Mouse (Mus musculus) urinary bladder, postnatal 36 days (tissue): ENCODE data around the gene Fyb2.

Experiments used
- DNase-seq, 2 experiments: peaks; one replicate each; pipeline ENCODE4 v3.0.0; 2022; ENCODE audit warnings: low spot score in 2 of 2, mixed read lengths in 1 of 2

Gene Fyb2

GRCm38 (mm10) chr4:104913291-104914129, at the start of gene Fyb2:
Gene Fyb2 (plus strand): TSS chr4:104913456.
- peak in 1 of 2 experiments; percentile 14 for DNase-seq

GRCm38 (mm10) chr4:104864397-104864796, 48.9 kb upstream of the Fyb2 start:
- no peak for DNase-seq

DNA sequence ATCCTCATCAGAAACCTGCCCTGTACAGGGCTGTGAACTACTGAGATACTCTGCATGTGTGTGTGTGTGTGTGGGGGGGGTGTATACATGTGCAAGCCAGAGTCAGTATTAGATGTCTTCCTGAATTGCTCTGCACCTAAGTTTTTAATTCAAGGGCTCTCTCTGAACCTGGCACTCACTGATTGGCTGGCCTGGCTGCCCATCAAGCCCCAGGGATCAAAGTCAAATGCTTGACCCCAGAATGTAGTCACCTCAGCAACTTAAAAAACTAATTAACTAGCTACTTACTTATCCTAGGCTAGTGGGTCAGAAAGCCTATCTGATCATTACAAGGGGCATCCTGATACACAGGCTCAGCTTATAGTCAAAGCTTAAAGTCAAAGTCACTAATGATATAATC, 43.7 kb upstream of the Fyb2 start:
- DNase-seq, result no peak

- DNase-seq, result no peak
Measured at GRCm38 (mm10) chr4:104870196-104870595, 43.1 kb upstream of the Fyb2 start.

GRCm38 (mm10) chr4:104875832-104876231, 37.4 kb upstream of the Fyb2 start:
- DNase-seq, result no peak

DNA sequence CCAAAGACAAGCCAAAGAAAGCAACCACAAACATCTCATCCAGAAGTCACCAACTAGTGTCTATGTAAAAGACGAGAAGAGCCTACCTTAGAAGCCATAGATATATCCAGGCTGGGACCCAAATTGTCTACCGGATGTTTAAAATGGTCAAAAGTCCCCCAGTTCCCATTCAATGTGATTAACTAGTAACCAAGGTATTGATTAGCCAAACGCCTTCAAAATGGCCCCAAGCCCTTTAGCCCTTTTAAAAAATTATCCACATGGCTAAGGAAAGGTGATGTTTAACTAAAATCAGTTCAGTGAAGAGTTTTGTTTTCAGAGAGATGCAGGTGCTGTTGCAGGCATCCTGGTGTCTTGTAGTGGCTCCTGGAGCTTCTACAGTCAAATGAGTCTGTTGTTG, 36.9 kb upstream of the Fyb2 start, which contains the start of gene C8a:
C8a (minus strand) TSS at position 76 of the 400 bp plus-strand sequence.
- no peak for DNase-seq

DNA sequence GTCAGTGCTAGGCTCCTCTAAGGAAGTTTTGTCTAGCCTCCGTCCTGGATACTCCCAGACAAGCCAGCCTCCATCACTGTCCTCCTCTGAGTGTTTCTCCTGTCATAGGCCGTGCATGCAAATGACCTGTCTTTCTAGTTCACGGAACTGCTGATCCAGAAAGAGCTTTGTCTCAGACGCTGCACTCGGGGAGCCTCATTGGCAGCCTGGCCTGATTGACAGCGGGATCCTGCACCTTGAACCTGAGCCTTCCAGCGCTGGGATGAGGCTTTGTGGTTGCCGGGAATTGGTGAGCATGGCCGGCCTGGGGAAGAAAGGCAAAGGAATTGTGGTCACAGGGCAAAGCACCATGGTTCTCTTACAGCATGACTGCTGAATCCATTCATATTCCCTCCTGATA, 25.8 kb upstream of the Fyb2 start:
- no peak for DNase-seq

DNA sequence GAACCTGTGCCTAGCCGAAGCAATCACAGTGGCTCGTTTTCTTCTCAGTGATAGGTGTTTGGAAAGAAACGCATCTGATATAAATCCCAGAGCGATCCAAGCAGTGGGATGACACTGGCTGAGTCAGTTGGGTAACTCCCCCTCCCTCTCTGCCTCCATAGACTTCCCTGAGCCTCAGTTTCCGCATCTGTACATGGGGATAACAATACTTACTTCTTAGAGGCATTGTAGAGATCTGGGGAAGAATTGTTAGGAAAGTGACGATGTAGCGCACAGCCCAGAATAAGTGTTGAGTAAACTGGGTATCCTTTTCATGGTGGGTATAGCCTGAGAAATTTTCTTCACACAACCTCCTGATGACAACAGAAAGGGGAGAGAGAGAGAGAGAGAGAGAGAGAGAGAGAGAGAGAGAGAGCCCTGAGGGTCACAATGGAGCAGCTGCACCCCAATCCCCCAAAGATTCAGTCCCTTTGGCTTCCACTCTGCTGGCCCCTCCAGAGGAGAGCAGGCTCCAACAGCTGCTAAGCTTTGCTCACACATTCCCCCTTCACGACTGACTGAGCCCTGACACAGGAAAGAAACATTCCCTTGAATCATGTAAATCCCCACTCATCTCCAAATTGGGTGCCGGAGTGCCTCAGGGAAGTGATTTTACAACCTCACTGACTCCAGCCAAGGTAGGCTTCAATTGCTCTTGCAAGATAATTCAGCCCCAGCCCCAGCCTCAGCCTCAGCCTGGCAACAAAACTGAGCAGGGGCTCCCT, 24.6 kb upstream of the Fyb2 start:
- no peak for DNase-seq

DNA sequence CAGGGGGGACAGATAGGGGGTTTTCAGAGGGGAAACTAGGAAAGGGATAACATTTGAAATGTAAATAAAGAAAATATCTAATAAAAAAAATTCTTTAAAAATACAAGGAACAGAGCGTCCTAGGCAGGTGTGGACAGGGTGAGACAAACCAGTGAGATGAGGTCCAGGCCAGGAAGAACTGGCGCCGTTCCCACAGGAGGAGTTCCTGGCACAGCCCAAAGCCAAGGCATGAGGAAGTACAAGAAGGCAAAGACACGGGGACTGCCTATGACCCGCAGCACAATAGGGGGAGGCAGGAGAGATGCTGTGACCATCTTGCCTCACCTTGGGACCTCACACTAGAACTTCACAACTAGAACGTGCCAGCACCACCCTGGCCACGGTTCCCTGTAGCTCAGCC, 21.5 kb upstream of the Fyb2 start:
- peak in 1 of 2 experiments; percentile 29 for DNase-seq

DNA sequence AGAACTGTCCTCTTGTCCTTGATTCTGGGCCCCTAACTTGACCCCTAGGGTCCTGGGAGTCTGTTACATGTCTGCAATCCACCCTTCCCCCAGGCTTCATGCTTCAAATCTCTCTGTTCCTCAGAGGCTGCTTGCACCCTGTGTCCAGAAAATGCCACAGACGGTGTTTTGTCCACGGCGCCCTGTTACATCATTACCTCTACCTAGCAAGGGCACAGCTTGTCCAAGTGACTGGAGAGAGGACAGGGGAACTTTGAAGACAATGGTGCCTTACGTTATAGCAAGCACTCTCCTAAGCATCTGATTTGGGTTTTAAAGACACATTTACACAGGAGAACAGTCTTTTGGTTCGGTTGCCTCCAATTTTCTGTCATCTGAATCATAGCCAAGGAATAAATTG, 19.7 kb upstream of the Fyb2 start:
- DNase-seq, result no peak

GRCm38 (mm10) chr4:104894004-104894734, 19.1 kb upstream of the Fyb2 start:
- peak in 1 of 2 experiments; percentile 48 for DNase-seq

DNA sequence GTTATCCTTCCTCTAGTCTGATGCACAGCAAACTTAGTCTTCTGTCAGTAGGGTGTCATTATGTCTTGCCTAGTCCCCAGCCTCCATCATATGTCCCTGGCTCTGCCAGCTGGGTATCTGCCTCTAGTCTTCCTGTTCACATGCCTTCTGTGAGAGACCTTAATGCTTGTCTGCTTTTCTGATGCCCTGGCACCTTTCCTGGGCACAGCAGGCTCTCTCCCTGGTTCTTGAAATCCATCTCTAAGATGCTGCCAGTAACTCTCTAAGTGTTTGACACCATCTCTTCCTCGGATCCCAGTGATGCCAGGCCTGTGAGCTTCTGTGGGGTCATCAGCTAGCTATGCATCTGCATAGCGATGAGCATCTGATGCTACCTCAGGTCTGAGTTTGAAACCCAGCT, 10.4 kb upstream of the Fyb2 start:
- DNase-seq, result no peak

- no peak for DNase-seq
Measured at GRCm38 (mm10) chr4:104905049-104905448, 8.2 kb upstream of the Fyb2 start.

DNA sequence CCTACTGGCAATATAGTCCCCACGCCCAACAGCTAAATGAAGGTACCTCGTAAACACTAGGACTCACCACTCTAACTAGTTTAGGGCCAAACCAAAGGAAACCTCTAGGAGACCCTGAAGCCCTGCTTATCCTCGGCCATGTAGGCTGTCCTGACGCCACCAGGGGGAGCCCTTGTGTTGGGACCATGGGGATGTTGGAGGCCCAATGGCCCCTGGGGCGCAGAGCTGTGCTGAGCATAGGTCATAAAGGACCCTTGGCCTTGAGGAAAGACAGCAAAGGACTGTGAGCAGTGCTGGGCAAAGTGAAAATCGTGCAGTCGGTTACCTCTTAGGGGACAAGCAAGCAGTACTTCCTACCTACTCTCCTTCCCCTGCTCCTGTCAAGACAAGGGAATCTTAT, 1.6 kb upstream of the Fyb2 start:
- peak; percentile 64 to 72 for DNase-seq

DNA sequence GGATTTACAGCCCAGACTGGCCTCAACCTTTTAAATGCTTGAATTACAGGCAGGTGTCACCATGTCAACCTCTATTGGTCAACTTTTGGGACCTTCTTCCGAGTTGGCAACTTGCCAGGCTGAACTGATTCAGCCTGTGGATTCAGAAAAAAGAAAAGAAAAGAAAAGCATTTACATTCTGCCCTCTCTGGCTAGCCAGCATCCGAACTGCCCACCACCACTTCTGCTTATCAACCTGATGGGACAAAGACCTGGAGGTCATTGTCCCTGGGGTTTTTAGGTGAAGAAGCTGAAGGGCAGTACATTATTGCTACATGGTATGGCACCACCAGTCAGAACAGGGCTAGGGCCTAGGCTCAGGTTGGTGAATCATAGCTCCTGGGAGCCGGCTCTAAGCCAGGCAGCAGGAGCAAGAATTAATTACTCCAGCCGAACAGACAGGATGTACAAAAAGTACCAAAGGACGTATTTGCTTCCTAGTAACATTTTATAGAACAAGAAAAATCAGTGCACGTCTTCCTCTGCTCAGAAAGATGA, 1.5 kb downstream of the Fyb2 start:
- DNase-seq, result peak in 1 of 2 experiments; percentile 33

GRCm38 (mm10) chr4:104918017-104918416, 4.8 kb downstream of the Fyb2 start:
- DNase-seq, result no peak

- no peak for DNase-seq
Measured at GRCm38 (mm10) chr4:104925383-104925782, 12.1 kb downstream of the Fyb2 start.

DNA sequence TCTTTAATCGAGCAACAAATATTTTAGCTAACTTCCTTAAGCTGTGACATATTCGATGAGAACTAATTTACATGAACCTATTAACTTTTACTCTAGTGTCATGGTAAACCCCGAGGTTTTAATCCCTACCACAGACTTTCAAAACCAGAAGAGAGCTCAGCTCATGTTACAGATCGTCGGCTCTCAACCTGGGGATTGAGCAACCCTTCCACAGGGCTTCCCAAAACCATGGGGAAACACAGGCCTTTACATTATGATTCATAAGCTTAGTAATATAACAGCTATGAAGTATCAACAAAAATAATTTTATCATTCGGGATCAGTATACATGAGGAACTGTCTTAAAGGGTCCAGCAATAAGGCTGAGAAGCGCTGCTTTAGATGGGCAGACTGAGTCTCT, 15.9 kb downstream of the Fyb2 start:
- DNase-seq, result no peak

- no peak for DNase-seq
Measured at GRCm38 (mm10) chr4:104933620-104934019, 20.4 kb downstream of the Fyb2 start.

DNA sequence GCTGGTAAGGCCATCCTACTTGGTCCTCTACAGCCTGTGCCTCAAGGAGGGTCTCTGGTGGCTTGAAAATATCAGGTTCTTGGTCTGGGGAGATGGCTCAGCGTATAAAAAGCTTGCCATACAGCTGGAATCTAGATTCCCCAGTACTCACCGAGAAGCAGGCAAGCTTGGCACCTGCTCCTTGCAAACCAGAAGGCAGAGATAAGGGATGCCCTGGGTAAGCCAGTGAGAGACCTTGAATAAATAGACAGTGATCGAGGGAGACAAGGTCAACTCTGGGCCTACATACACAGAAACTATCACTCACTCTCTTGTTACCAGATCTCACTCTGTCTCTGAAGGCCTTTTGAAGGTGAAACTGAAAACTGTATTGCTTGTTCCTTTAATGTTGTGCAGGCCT, 21.7 kb downstream of the Fyb2 start:
- DNase-seq, result no peak

DNA sequence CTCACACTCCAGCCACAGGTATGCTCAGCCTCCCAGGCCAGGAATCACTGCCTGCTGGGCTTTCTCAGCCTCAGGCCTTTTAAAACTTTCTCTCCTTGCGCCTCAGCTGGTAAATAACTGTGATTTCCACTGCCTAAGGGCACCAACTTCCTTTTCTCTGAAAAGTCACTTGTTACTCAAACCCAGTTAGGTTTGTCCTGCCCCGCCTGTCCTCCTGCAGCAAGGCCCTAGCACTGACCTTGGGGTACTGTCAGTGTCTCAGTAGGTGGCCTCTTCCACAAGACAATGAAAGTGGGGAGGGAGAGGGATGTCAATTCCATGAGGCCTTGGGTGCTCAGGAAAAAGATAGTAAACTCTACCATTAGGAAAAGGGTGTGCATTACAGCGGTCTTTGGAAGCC, 22.2 kb downstream of the Fyb2 start:
- no peak for DNase-seq

DNA sequence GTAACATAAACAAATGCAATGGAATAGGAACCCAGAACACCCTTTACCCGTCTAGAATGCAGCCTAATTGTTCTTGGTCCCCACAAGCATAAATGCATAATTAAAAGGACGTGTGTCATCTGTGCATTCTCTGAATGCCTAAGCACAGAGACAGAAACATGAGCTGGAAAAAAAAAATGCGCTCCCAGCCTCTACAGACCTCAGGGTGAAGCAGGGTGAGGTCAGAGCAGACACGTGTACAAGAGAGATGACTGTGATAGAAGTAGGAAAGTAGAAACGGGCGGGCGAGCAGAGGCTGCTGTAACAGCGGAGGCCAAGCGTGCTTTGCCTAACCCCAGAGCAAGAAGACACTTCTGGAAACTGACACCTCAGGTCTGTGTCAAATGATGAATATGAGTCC, 22.8 kb downstream of the Fyb2 start:
- DNase-seq, result no peak
